Mouse (Mus musculus) stomach, postnatal 0 days (tissue): ENCODE measurements around the gene Usp46.

Experiments used
- CTCF ChIP-seq: IDR thresholded peaks from 2 replicates; pipeline ENCODE4 v1.5.1; 2016; ENCODE audit warnings: antibody characterized with exemption, low read depth, mild to moderate bottlenecking, moderate library complexity
- EP300 ChIP-seq: optimal IDR thresholded peaks from 2 replicates; pipeline ENCODE3; 2016; ENCODE audit warnings: antibody characterized with exemption

GRCm38 (mm10) chr5:74042796-74043340 is 25.4 kb downstream of the Usp46 start:
- TF ChIP-seq CTCF (no peak), EP300 (no peak)
